Mouse (Mus musculus): Measurements from ENCODE around the gene Wdr12. TPM values are rescaled to one million over a fixed set of nuclear protein-coding genes. Genes with fewer than 3 reads are reported as not detected.
A peak's percentile ranks its signal among the peaks of the same experiment; 100 is the strongest.
"Not testable (repeated sequence)": the region's sequence is repeated elsewhere in the genome, so short reads cannot be mapped to it uniquely, and the experiment has no call there.

Wdr12 gene
- polyA plus RNA-seq, 1 experiment from 2014 or later = 58.9 TPM

- WGBS = 81% methylated on average over 3 of the region's 3 CpGs
- Histone ChIP-seq H3K4me1 (replicated peaks; ENCODE audit: control insufficient read depth, insufficient read depth, low read length) (no peaks in the 10 kb centered on the region), H3K27me3 (replicated peaks; ENCODE audit: control insufficient read depth, insufficient read depth, low read length) (no peaks in the 10 kb centered on the region)
Measured at GRCm38 (mm10) chr1:60075590-60075989, 22.9 kb downstream of the Wdr12 start.

DNA sequence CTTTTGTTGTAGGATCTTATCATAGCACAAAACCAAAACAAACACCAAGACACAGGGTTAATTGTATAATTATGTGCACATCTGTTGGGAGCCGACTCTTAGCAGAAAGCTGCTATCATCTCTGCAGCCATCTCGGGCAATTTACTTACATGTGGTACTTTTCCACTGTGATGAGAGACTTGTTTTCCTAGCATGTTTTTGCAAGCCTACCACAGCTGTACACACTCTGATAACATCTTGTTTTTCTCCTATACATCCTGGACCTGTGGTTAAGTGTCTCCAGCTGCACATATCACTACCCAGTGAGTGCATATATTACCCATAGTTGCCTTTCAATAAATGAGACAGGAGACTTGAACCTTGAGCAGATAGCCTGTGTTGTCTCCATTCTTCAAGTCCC lies 23.5 kb downstream of the Wdr12 start:
- WGBS = 73% methylated on average over 2 of the region's 2 CpGs
- no peaks in the 10 kb centered on the region for H3K4me1 ChIP-seq (replicated peaks; ENCODE audit: control insufficient read depth, insufficient read depth, low read length)
- no peak for ATAC-seq
- no peak overlapping the region for H3K4me2 ChIP-seq (ENCODE audit: low read length)
- no peaks in the 10 kb centered on the region for H3K27me3 ChIP-seq (replicated peaks; ENCODE audit: control insufficient read depth, insufficient read depth, low read length)
- H3K9ac ChIP-seq (replicated peaks; ENCODE audit: low read depth, low read length) = no peak overlapping the region
- no peaks in the 10 kb centered on the region for H3K9me3 ChIP-seq (ENCODE audit: control insufficient read depth, low read length)
- H3K27ac ChIP-seq (ENCODE audit: low read length) = no peak overlapping the region
- no peaks in the 10 kb centered on the region for H3K36me3 ChIP-seq (ENCODE audit: control insufficient read depth, insufficient read depth)
- H3K4me3 ChIP-seq (replicated peaks; ENCODE audit: low read length) = no peak overlapping the region

More at GRCm38 (mm10) chr1:60075590-60075989, 22.9 kb downstream of the Wdr12 start:
- H3K9ac ChIP-seq (replicated peaks; ENCODE audit: low read depth, low read length) = no peak overlapping the region
- no peaks in the 10 kb centered on the region for H3K9me3 ChIP-seq (ENCODE audit: control insufficient read depth, low read length)
- peaks cover 2% of the 10 kb centered on the region; the same call in 1 of the 2 replicates for H3K36me3 ChIP-seq (ENCODE audit: control insufficient read depth, insufficient read depth)
- H3K27ac ChIP-seq (ENCODE audit: low read length) = no peak overlapping the region
- H3K4me3 ChIP-seq (replicated peaks; ENCODE audit: low read length) = no peak overlapping the region
- ATAC-seq = no peak
- no peak overlapping the region for H3K4me2 ChIP-seq (ENCODE audit: low read length)

- ATAC-seq = not testable (repeated sequence)
Measured at GRCm38 (mm10) chr1:60070725-60071124, 27.7 kb downstream of the Wdr12 start.

DNA sequence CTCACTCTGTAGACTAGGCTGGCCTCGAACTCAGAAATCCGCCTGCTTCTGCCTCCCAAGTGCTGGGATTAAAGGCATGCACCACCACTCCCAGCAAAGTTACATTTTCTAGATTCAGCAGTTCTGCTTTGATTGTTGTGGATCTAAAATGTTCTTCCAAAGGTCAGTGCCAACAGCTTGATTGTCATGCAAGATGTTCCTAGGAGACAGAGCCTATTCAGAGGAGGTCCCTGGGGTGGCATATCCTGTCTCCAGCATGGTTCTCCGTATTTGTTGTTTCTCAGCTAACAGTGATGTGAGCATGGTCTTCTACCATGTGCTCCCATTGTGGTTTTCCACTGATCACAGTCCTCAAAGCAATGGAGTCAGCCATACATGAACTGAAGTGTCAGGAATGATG lies 42.1 kb downstream of the Wdr12 start:
- Histone ChIP-seq H3K9ac (replicated peaks; ENCODE audit: low read depth, low read length) (no peak overlapping the region), H3K4me2 (ENCODE audit: low read length) (no peak overlapping the region), H3K4me3 (replicated peaks; ENCODE audit: low read length) (no peak overlapping the region), H3K27ac (ENCODE audit: low read length) (no peak overlapping the region), H3K27me3 (replicated peaks; ENCODE audit: control insufficient read depth, insufficient read depth, low read length) (no peaks in the 10 kb centered on the region), H3K4me1 (replicated peaks; ENCODE audit: control insufficient read depth, insufficient read depth, low read length) (no peaks in the 10 kb centered on the region), H3K36me3 (ENCODE audit: control insufficient read depth, insufficient read depth) (no peaks in the 10 kb centered on the region), H3K9me3 (ENCODE audit: control insufficient read depth, low read length) (no peaks in the 10 kb centered on the region)
- 85% methylated on average over 3 of the region's 3 CpGs for WGBS
- ATAC-seq = no peak

More at GRCm38 (mm10) chr1:60070725-60071124, 27.7 kb downstream of the Wdr12 start:
- not testable (repeated sequence) for H3K36me3 ChIP-seq (ENCODE audit: control insufficient read depth, insufficient read depth); H3K4me2 ChIP-seq (ENCODE audit: low read length); H3K4me3 ChIP-seq (replicated peaks; ENCODE audit: low read length); H3K9ac ChIP-seq (replicated peaks; ENCODE audit: low read depth, low read length); H3K4me1 ChIP-seq (replicated peaks; ENCODE audit: control insufficient read depth, insufficient read depth, low read length); H3K9me3 ChIP-seq (ENCODE audit: control insufficient read depth, low read length); H3K27ac ChIP-seq (ENCODE audit: low read length); H3K27me3 ChIP-seq (replicated peaks; ENCODE audit: control insufficient read depth, insufficient read depth, low read length)

- no peak overlapping the region for H3K4me3 ChIP-seq (replicated peaks; ENCODE audit: low read length)
- no peak for ATAC-seq
- 42% methylated on average over 3 of the region's 3 CpGs for WGBS
- no peak overlapping the region for H3K9ac ChIP-seq (replicated peaks; ENCODE audit: low read depth, low read length)
- H3K4me1 ChIP-seq (replicated peaks; ENCODE audit: control insufficient read depth, insufficient read depth, low read length) = no peaks in the 10 kb centered on the region
- H3K9me3 ChIP-seq (ENCODE audit: control insufficient read depth, low read length) = no peaks in the 10 kb centered on the region
- H3K4me2 ChIP-seq (ENCODE audit: low read length) = no peak overlapping the region
- H3K27ac ChIP-seq (ENCODE audit: low read length) = no peak overlapping the region
- no peaks in the 10 kb centered on the region for H3K27me3 ChIP-seq (replicated peaks; ENCODE audit: control insufficient read depth, insufficient read depth, low read length)
- H3K36me3 ChIP-seq (ENCODE audit: control insufficient read depth, insufficient read depth) = no peaks in the 10 kb centered on the region
Measured at GRCm38 (mm10) chr1:60054659-60055058, 43.8 kb downstream of the Wdr12 start.

DNA sequence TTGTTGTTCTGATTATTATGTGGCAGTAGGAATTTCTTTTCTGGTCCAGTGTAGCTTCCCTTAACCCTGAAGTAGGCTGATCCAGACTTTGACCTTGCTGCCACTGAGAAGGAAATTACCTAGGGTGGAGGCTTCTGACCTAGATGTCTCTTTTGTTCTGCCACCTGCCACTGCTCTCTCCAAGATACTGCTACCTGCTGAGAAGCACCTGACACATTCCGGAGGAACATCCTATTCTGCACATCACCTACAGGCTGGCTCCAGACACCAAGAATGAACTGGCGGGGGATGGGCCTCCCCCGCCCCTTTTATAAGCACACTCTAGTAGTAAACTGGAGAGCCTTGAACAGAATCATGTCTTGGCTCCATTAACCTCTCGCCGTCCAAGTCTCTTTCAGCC lies 51.0 kb downstream of the Wdr12 start:
- H3K4me2 ChIP-seq (ENCODE audit: low read length); H3K4me3 ChIP-seq (replicated peaks; ENCODE audit: low read length); H3K27ac ChIP-seq (ENCODE audit: low read length); ATAC-seq; H3K4me1 ChIP-seq (replicated peaks; ENCODE audit: control insufficient read depth, insufficient read depth, low read length); H3K27me3 ChIP-seq (replicated peaks; ENCODE audit: control insufficient read depth, insufficient read depth, low read length); H3K9ac ChIP-seq (replicated peaks; ENCODE audit: low read depth, low read length); H3K9me3 ChIP-seq (ENCODE audit: control insufficient read depth, low read length); H3K36me3 ChIP-seq (ENCODE audit: control insufficient read depth, insufficient read depth): not testable (repeated sequence)
- WGBS = 97% methylated on average over 5 of the region's 5 CpGs

- ATAC-seq = no peak
- Histone ChIP-seq H3K9ac (replicated peaks; ENCODE audit: low read depth, low read length) (no peak overlapping the region), H3K4me2 (ENCODE audit: low read length) (no peak overlapping the region), H3K9me3 (ENCODE audit: control insufficient read depth, low read length) (no peaks in the 10 kb centered on the region), H3K4me3 (replicated peaks; ENCODE audit: low read length) (no peak overlapping the region), H3K27ac (ENCODE audit: low read length) (no peak overlapping the region), H3K4me1 (replicated peaks; ENCODE audit: control insufficient read depth, insufficient read depth, low read length) (peaks cover 3% of the 10 kb centered on the region; the same call in 1 of the 2 replicates), H3K36me3 (ENCODE audit: control insufficient read depth, insufficient read depth) (no peaks in the 10 kb centered on the region), H3K27me3 (replicated peaks; ENCODE audit: control insufficient read depth, insufficient read depth, low read length) (peaks cover 6% of the 10 kb centered on the region)
- WGBS = 90% methylated on average over 1 of the region's 1 CpGs
Measured at GRCm38 (mm10) chr1:60044595-60044994, 53.9 kb downstream of the Wdr12 start.

DNA sequence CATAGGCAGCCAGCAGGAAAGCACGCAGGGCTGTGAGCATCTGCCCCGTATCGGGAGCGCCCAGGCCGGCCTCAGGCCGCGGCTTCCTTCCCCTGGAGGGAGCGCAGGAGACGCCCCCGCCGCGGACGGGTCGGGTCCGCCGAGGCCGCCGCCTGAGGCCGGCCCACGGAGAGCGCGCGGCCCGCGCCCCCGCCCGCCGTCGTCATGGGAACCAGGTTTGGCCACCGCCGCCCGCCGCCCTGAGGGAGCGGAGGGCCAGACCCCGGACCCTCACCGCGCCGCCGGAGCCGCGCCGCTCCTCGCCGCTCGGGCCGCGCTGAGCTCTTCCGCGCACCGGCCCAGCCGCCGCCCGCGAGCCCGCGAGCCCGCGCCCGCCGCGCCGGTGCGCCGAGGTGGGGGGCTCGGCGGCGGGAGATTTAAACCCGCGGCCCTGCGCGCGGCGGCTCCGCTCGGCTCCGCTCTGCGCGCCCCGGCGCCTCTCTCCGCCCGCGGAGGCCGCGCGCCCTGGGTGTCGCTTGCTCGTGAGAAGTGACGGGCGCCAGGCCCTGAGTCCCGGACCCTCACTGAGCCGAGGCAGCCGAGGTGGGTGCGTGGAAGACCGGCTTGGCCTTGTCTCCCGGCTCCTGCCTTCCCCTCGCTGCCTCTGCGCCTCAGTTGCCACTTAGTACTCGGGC lies 55.5 kb downstream of the Wdr12 start, which contains the start of gene Ica1l:
Gene Ica1l, minus strand, starts transcription at position 389 of the 674 bp plus-strand sequence.
- no peaks in the 10 kb centered on the region for H3K36me3 ChIP-seq (ENCODE audit: control insufficient read depth, insufficient read depth)
- peak within 1 kb of the TSS; percentile 79 for H3K9ac ChIP-seq (replicated peaks; ENCODE audit: low read depth, low read length)
- peak within 1 kb of the TSS; percentile 79 for H3K4me3 ChIP-seq (replicated peaks; ENCODE audit: low read length)
- H3K4me2 ChIP-seq (ENCODE audit: low read length) = peak within 1 kb of the TSS; percentile 93
- no peaks in the 10 kb centered on the region for H3K9me3 ChIP-seq (ENCODE audit: control insufficient read depth, low read length)
- H3K27me3 ChIP-seq (replicated peaks; ENCODE audit: control insufficient read depth, insufficient read depth, low read length) = peaks cover 6% of the 10 kb centered on the region
- WGBS = under 1% methylated on average over 77 of the region's 99 CpGs
- H3K27ac ChIP-seq (ENCODE audit: low read length) = peak within 1 kb of the TSS; percentile 53
- peak; percentile 92 for ATAC-seq
- peaks cover 3% of the 10 kb centered on the region; the same call in 1 of the 2 replicates for H3K4me1 ChIP-seq (replicated peaks; ENCODE audit: control insufficient read depth, insufficient read depth, low read length)

DNA sequence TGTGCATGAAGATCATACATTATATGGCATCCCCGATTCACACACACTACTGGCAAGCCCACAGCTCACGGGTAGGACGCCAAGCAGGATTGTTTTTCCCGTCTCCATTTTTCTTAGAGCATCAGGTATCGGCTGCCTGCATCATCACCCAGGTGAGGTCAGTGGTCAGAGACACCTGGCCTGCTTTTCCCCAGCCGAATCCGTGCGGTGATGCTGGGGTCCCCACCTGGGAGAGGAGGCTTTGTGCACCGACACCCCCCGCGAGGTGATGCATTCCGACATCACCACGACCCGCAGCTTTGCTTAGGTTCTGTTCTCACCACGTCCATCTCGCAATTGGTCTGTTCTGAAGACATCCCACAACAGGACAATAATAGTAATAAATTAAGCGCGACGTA lies 56.0 kb downstream of the Wdr12 start:
- Histone ChIP-seq H3K36me3 (ENCODE audit: control insufficient read depth, insufficient read depth) (no peaks in the 10 kb centered on the region), H3K4me2 (ENCODE audit: low read length) (peak overlapping the region; percentile 93), H3K4me1 (replicated peaks; ENCODE audit: control insufficient read depth, insufficient read depth, low read length) (peaks cover 3% of the 10 kb centered on the region; the same call in 1 of the 2 replicates), H3K9ac (replicated peaks; ENCODE audit: low read depth, low read length) (peak overlapping the region; percentile 79), H3K4me3 (replicated peaks; ENCODE audit: low read length) (peak overlapping the region; percentile 79), H3K9me3 (ENCODE audit: control insufficient read depth, low read length) (no peaks in the 10 kb centered on the region), H3K27ac (ENCODE audit: low read length) (peak overlapping the region; percentile 53), H3K27me3 (replicated peaks; ENCODE audit: control insufficient read depth, insufficient read depth, low read length) (peaks cover 6% of the 10 kb centered on the region)
- ATAC-seq = peak; percentile 18; the same call in 1 of the 2 replicates
- WGBS = 2% methylated on average over 19 of the region's 19 CpGs

Measured in forebrain, embryonic 16.5 days (tissue).